Mouse (Mus musculus) liver, embryonic 13.5 days (tissue): Measurements from ENCODE around the gene Tenm2. TPM values are rescaled to one million over a fixed set of nuclear protein-coding genes. Genes with fewer than 3 reads are reported as not detected.

Experiments
- ATAC-seq: fragments of 200-750 bp; cut with Nextera tagmentation; 2 replicates; pipeline ENCODE4 v1.8.0; 2017; ENCODE audit warnings: low read depth, mild to moderate bottlenecking, moderate number of reproducible peaks, moderate library complexity
- DNase-seq: peaks from one replicate; pipeline ENCODE4 v3.0.0; 2022
- H3K27ac ChIP-seq: fragments of 300-500 bp; sonication (generic); 2 replicates; pipeline ENCODE4 v1.5.1; 2015; ENCODE audit warnings: moderate library complexity, mild to moderate bottlenecking, inconsistent platforms
- H3K27me3 ChIP-seq: fragments of 300-500 bp; sonication (generic); 2 replicates; pipeline ENCODE4 v1.6.1; 2015; ENCODE audit warnings: mild to moderate bottlenecking, inconsistent platforms
- H3K36me3 ChIP-seq: fragments of 300-500 bp; sonication (generic); 2 replicates; pipeline ENCODE4 v1.6.1; 2015; ENCODE audit warnings: mild to moderate bottlenecking, inconsistent platforms
- H3K4me1 ChIP-seq: fragments of 300-500 bp; sonication (generic); replicated peaks from 2 replicates; pipeline ENCODE4 v1.6.1; 2015; ENCODE audit warnings: inconsistent platforms
- H3K4me2 ChIP-seq: fragments of 300-500 bp; sonication (generic); 2 replicates; pipeline ENCODE4 v1.6.1; 2015; ENCODE audit warnings: inconsistent platforms, mild to moderate bottlenecking, moderate library complexity
- H3K4me3 ChIP-seq: fragments of 300-500 bp; sonication (generic); replicated peaks from 2 replicates; pipeline ENCODE4 v1.5.1; 2015; ENCODE audit warnings: mild to moderate bottlenecking, inconsistent platforms
- H3K9ac ChIP-seq: fragments of 300-500 bp; sonication (generic); 2 replicates; pipeline ENCODE4 v1.6.1; 2015; ENCODE audit warnings: mild to moderate bottlenecking, inconsistent platforms
- H3K9me3 ChIP-seq: fragments of 300-500 bp; sonication (generic); replicated peaks from 2 replicates; pipeline ENCODE4 v1.6.1; 2016; ENCODE audit warnings: inconsistent platforms
- WGBS: fragments of 180-500 bp; shearing (Covaris S2); methylation state at CpG from one replicate; pipeline ENCODE4 v1.1.7; 2015; ENCODE audit not compliant: insufficient replicate concordance; 5-methylcytosine and 5-hydroxymethylcytosine counted together
- polyA plus RNA-seq: library from polyadenylated mRNA; unstranded; fragments of >200 nt; fragmentation: Nextera tagmentation; extraction: Ambion mirVana; gene quantifications from 2 replicates; pipeline ENCODE4 v1.2.1, GENCODE M21; 2015

Gene Tenm2
- polyA plus RNA-seq, 1 experiment from 2014 or later = 0.06 TPM

DNA sequence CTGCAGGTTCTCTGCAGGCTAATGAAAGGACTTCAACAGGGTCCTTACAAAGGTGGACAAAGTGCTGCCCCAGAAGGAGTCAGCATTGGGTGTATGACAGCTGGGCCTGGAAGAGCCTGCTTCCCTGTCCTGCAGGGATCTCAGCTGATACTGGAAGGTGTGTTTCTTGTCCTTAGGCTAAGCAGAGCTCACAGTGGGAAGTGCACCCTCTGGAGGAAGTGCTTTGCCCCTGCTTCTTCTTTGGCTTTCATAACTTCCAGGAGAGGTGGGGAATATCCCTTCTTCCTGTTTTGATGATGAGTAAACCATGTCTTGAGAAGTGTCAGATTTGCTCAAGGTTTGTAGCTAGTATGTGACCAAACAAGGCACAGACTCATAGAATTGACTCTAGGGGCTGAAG is 1240.5 kb downstream of the Tenm2 start:
- H3K9ac ChIP-seq = no peak overlapping the region
- no peak overlapping the region for H3K4me3 ChIP-seq
- ATAC-seq = no peak
- no peaks in the 10 kb centered on the region for H3K36me3 ChIP-seq
- no peak overlapping the region for H3K4me2 ChIP-seq
- H3K27me3 ChIP-seq = 0 out of 2 replicates have a peak, but pooled peaks cover 8% of the 10 kb centered on the region
- peaks cover 4% of the 10 kb centered on the region; the same call in 1 of the 2 replicates for H3K4me1 ChIP-seq
- no peak for DNase-seq
- H3K9me3 ChIP-seq = no peaks in the 10 kb centered on the region
- no peak overlapping the region for H3K27ac ChIP-seq

DNA sequence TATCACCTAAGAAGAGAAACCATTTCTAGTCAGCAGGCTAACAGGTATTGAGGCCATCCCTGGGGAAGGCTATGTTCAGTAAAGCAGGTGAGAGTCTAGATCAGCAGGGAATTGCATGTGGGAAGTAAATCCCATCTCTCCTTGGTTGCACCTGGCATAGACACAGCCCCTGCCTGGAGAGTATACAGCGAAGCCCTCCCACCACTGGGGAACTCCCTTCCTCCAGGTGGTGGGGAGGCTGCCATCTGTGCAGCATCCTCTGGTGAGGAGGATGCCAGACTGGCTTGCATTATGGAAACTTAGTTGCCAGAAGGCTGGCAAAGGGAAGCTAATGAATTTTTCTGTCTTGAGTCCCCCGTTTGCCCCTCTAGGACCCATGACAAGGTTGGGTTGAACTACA is 1243.9 kb downstream of the Tenm2 start:
- Histone ChIP-seq H3K4me1 (no peaks in the 10 kb centered on the region), H3K4me3 (no peak overlapping the region), H3K36me3 (no peaks in the 10 kb centered on the region), H3K9ac (no peak overlapping the region), H3K9me3 (no peaks in the 10 kb centered on the region), H3K27ac (no peak overlapping the region), H3K27me3 (0 out of 2 replicates have a peak, but pooled peaks cover 2% of the 10 kb centered on the region), H3K4me2 (no peak overlapping the region)
- 51% methylated on average over 2 of the region's 2 CpGs for WGBS
- no peak for ATAC-seq
- no peak for DNase-seq

DNA sequence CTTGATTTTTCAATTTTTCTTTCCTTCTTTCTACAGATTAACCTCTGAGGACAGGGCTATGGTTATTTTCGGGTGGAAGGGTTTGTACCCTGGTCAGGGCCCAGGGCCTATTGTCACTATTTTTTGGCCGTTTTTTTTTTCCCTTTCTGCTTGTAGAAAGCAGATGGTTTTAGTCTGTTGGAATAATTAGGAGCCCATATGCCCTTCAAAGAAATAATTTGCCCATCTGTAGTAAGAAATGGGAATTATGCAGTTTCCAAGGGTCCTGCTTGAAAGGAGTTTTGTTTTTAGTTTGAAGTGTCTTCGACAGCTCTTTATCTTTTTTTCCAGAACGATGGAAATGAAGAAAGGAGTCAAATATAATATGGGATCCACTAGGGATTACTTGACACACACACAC is 1245.8 kb downstream of the Tenm2 start:
- no peak overlapping the region for H3K4me2 ChIP-seq
- H3K36me3 ChIP-seq = no peaks in the 10 kb centered on the region
- H3K27me3 ChIP-seq = peaks cover 11% of the 10 kb centered on the region

DNA sequence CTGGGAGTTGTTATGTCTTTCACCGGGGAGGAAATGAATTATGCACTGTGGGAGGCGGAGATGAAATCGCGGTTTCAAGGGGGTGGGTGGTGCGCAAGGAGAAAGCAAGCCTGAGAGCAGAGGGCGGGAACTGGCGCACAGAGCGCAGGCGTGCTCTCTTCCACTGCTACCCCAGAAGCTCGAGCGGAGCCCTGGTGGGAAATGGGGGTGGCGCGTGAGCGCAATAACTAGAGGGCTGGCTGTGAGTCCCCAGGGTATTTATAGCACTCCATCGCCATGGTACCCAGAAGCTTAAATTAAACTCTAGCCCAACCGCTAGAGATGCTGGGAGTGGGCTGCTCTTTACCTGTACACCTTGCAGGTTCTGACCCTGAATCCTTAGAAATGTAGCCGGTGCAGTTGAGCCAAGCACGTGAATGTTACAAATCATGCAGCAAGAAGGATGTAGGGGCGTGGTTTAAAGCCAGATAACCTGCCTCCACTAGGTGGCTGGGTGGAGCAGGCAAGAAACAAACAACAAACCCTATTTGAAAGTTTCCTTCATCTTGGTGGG is 1249.8 kb downstream of the Tenm2 start:
- no peak overlapping the region for H3K27ac ChIP-seq
- under 1% methylated on average over 19 of the region's 19 CpGs for WGBS
- ATAC-seq (no peak), DNase-seq (no peak)
- H3K36me3 ChIP-seq = no peaks in the 10 kb centered on the region
- peaks cover 30% of the 10 kb centered on the region for H3K27me3 ChIP-seq
- no peak overlapping the region for H3K4me3 ChIP-seq
- H3K9ac ChIP-seq = no peak overlapping the region
- H3K4me2 ChIP-seq = peak overlapping the region; percentile 37
- H3K4me1 ChIP-seq = no peaks in the 10 kb centered on the region
- H3K9me3 ChIP-seq = no peaks in the 10 kb centered on the region

More for the DNA sequence above, 1245.8 kb downstream of the Tenm2 start:
- WGBS = 48% methylated on average over 4 of the region's 4 CpGs
- no peaks in the 10 kb centered on the region for H3K9me3 ChIP-seq
- H3K4me1 ChIP-seq = no peaks in the 10 kb centered on the region
- DNase-seq (no peak), ATAC-seq (no peak)
- no peak overlapping the region for H3K4me3 ChIP-seq
- no peak overlapping the region for H3K9ac ChIP-seq
- no peak overlapping the region for H3K27ac ChIP-seq

DNA sequence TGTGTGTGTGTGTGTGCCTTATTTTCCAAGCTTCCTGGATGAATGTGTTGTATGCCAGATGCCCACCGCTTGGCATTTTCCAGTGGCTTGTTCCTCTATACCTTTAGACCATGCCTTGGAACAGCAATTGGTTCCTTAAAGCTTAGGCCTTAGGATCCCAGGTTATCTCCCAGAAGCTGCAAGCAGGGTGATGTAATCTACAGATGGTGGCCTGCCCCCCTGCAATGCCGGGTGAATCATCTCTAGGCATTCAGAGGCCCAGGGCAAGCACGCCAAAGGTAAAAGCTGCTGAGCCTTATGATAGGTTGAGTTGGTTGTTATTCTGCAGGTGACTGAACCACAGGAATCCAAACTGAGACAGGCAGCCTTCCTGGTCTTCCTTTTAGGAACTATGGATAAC is 1253.0 kb downstream of the Tenm2 start:
- Histone ChIP-seq H3K36me3 (no peaks in the 10 kb centered on the region), H3K27me3 (peaks cover 59% of the 10 kb centered on the region), H3K9me3 (no peaks in the 10 kb centered on the region), H3K9ac (no peak overlapping the region), H3K4me3 (no peak overlapping the region), H3K27ac (no peak overlapping the region), H3K4me2 (no peak overlapping the region), H3K4me1 (peaks cover 7% of the 10 kb centered on the region; the same call in 1 of the 2 replicates)
- WGBS = 71% methylated on average over 3 of the region's 3 CpGs
- DNase-seq (no peak), ATAC-seq (no peak)

DNA sequence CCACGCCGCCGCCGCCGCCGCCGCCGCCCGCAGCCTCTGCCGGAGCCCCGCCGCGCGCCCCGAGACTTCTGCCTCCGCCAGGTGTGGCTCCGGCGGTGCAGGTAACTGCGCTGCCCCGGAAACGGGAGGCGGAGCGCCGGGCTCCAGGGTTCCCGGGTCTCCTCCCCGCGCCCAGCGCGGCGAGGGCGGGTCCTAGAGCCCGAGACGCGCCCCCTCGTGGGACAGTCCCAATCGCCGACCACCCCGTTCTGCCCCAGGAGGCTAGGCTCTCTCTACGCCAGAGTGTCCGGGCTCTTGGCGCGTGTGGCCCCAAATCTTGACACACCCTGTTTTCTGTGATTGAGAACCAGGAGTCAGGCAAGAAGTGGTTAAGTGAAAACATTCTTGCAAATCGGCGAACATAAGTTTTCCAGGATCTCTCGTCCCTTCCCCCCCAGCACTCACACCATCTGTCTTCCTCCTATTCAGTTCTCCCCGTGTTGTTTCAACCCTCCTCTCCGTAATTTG is 1255.3 kb downstream of the Tenm2 start, which contains the start of gene Wwc1:
TSS of gene Wwc1 (minus strand) at position 117 of the 507 bp plus-strand sequence.
- Histone ChIP-seq H3K27ac (no peak within 1 kb of the TSS), H3K9ac (peak within 1 kb of the TSS; percentile 60), H3K4me2 (peak within 1 kb of the TSS; percentile 55), H3K4me1 (peaks cover 7% of the 10 kb centered on the region; the same call in 1 of the 2 replicates), H3K9me3 (no peaks in the 10 kb centered on the region), H3K4me3 (peak within 1 kb of the TSS; percentile 59), H3K36me3 (no peaks in the 10 kb centered on the region), H3K27me3 (peaks cover 67% of the 10 kb centered on the region)
- WGBS = 1% methylated on average over 32 of the region's 47 CpGs
- peak; percentile 69 for ATAC-seq
- DNase-seq = no peak

DNA sequence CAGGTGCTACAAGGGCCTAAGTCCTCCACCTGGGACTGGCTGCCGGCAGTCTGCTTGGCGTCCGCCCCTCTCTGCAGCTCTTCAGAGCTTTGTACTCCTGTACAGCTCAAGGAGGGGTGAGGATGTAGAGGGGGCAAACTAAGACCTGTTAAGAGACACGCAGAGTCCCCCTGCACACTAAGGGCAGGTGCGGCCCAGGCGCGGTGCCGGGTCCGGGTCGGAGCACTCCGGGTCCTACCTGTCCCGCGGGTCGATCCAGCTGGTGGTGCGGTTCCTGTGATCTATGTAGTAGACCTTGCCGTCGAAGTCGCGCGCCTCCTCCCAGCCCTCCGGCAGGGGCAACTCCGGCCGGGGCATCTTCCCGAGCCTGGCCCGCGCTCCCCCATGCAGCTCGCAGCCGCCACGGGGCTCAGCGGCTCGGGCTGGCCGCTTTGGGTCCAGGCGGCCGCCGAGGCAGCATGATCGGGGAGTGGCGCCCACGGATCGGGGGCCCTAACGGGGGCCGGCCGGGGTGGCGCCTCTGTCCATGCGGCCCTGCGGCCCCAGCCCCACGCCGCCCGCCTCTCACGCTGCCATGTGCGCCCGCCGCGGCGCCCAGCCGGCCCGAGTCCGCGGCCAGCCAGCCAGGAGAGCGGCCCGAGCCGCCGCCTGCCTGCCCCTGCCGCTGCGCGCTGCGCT is 1255.9 kb downstream of the Tenm2 start:
- DNase-seq (no peak), ATAC-seq (peak; percentile 30)
- peak overlapping the region; percentile 59 for H3K4me3 ChIP-seq
- no peak overlapping the region for H3K27ac ChIP-seq
- peak overlapping the region; percentile 55 for H3K4me2 ChIP-seq
- H3K36me3 ChIP-seq = no peaks in the 10 kb centered on the region
- peaks cover 7% of the 10 kb centered on the region; the same call in 1 of the 2 replicates for H3K4me1 ChIP-seq
- WGBS = 1% methylated on average over 60 of the region's 66 CpGs
- peak overlapping the region; percentile 60 for H3K9ac ChIP-seq
- H3K27me3 ChIP-seq = peaks cover 63% of the 10 kb centered on the region
- H3K9me3 ChIP-seq = no peaks in the 10 kb centered on the region

DNA sequence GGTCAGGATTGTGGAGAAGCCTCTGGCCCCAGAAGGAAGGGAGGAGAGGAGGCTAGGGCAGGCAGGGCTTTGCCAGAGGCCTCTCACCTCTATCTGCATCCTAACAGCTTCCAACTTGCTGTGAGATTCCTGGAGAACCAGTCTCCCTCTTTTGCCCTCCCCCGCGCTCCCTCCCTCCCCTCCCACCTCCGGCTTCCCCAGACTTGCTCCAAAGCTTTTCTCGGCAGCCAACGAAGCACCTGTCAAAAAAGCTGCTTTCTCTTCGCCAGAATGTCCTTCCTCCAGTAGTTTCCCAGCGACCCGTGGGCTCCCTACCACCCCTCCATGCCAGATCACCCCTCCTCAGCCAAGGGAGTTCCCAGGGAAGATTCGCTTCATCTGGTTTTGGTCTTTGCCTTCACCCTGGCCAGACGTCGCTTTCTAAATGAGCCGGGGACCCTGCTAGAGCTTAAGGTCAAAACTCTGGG is 1256.5 kb downstream of the Tenm2 start:
- peak overlapping the region; percentile 59 for H3K4me3 ChIP-seq
- peaks cover 7% of the 10 kb centered on the region; the same call in 1 of the 2 replicates for H3K4me1 ChIP-seq
- ATAC-seq (no peak; the same call in 1 of the 2 replicates), DNase-seq (no peak)
- H3K4me2 ChIP-seq = peak overlapping the region; percentile 55
- peak overlapping the region; percentile 60; the same call in 1 of the 2 replicates for H3K9ac ChIP-seq
- H3K36me3 ChIP-seq = no peaks in the 10 kb centered on the region
- no peak overlapping the region for H3K27ac ChIP-seq
- H3K9me3 ChIP-seq = no peaks in the 10 kb centered on the region
- peaks cover 60% of the 10 kb centered on the region for H3K27me3 ChIP-seq
- 3% methylated on average over 12 of the region's 12 CpGs for WGBS

DNA sequence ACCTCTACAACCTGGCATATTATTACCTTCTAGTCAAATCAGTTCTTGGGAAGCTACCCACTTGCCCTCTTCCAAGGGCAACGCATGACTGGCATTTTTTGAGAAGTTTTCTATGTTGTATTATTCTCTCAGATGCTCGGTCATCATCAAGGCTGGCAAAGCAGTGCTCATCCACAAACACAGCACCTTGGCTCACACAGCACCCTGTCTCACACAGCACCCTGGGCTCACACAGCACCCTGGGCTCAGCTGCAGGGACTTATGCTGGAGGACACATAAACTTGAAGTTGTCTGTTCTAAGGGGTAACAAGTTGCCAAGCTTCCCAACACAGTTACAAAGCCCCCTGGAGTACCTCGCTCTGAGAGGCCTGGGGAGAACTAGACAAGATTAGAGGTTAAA is 1258.0 kb downstream of the Tenm2 start:
- ATAC-seq = no peak
- no peak for DNase-seq
- Histone ChIP-seq H3K27ac (no peak overlapping the region), H3K9ac (no peak overlapping the region), H3K9me3 (no peaks in the 10 kb centered on the region), H3K36me3 (no peaks in the 10 kb centered on the region), H3K4me1 (peaks cover 7% of the 10 kb centered on the region; the same call in 1 of the 2 replicates), H3K4me2 (no peak overlapping the region), H3K4me3 (no peak overlapping the region), H3K27me3 (peaks cover 58% of the 10 kb centered on the region)
- 55% methylated on average over 3 of the region's 3 CpGs for WGBS

DNA sequence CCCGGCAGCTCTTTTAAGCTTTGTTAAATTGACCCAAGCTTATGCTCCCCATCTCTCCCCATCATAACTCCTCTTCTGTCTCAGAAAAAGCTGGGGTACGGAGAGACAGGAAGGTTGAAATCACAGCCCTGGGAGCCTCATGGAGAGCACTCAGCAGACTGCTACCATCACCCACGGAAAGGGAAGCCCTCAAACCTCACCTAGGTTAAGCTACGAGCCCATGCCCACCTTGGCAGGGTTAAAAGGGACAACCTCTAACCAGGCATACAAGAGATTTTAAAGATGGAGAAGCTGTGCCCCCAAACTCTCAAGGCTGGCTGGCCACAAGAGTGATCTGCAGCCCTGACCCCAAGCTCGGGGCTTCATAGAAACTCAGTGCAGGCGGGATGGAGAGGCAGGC is 1258.7 kb downstream of the Tenm2 start:
- Histone ChIP-seq H3K27me3 (peaks cover 54% of the 10 kb centered on the region), H3K4me2 (no peak overlapping the region), H3K4me3 (no peak overlapping the region), H3K36me3 (no peaks in the 10 kb centered on the region), H3K9me3 (no peaks in the 10 kb centered on the region), H3K9ac (no peak overlapping the region), H3K4me1 (peaks cover 7% of the 10 kb centered on the region; the same call in 1 of the 2 replicates), H3K27ac (no peak overlapping the region)
- ATAC-seq = no peak
- no peak for DNase-seq
- 47% methylated on average over 6 of the region's 6 CpGs for WGBS

DNA sequence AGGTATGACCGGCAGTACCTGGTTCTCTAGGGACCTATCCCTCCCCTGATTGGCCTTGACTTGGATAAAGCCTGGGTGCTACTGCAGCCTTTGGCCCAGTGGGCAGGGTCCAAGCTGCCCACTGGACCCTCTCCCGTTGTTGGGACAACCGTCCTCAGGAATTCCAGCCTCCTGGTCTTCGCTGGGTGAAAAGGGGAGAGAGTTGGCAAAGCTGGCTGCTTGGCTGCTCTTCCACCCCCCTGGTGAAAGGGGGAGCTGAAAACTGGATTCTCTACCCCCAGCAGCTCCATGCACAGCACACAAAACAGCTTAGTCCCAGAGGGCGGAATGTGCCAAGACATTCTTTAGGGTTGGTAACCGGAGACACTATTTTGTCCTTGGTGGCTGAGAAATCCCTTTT is 1259.3 kb downstream of the Tenm2 start:
- no peak overlapping the region for H3K9ac ChIP-seq
- no peak overlapping the region for H3K4me3 ChIP-seq
- no peak overlapping the region for H3K27ac ChIP-seq
- no peaks in the 10 kb centered on the region for H3K36me3 ChIP-seq
- 63% methylated on average over 6 of the region's 6 CpGs for WGBS
- DNase-seq (no peak), ATAC-seq (no peak)
- H3K27me3 ChIP-seq = peaks cover 48% of the 10 kb centered on the region
- no peaks in the 10 kb centered on the region for H3K9me3 ChIP-seq
- H3K4me2 ChIP-seq = no peak overlapping the region
- peaks cover 7% of the 10 kb centered on the region; the same call in 1 of the 2 replicates for H3K4me1 ChIP-seq
